Mouse (Mus musculus) MN1 (cell line): ENCODE measurements around the gene Slc30a2.

Experiments used
- DNase-seq: peaks from one replicate; pipeline ENCODE4 v3.0.0-alpha.2; 2016; ENCODE audit warnings: low spot score

Slc30a2 gene

GRCm38 (mm10) chr4:134400206-134400605 is 57.2 kb downstream of the Slc30a2 start:
- no peak for DNase-seq

DNA sequence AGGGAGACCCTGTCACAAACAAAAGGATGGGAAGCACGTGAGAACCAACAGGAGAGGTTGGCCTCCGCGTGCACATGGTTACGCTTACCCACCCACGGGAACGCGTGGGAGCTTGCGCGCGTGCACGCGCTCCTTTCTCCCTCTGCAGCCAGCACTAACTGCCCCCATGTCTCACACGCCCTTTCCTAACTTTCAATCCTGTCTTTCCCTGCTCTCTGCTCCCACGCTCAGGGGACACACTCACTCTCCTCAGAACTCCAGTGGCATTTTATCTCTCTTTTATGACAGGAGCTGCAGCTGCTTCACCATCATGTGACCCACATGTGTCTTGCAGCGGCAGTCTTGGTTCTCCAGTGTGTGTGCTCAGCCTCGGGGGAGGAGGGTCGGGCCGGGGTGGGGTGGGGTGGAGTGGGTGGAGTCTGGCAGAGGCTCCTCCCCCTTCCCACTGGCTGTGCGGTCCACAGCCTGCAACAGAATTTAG is 58.2 kb downstream of the Slc30a2 start:
- no peak for DNase-seq

GRCm38 (mm10) chr4:134401856-134402570 is 59.0 kb downstream of the Slc30a2 start:
- no peak for DNase-seq

- no peak for DNase-seq
Measured at GRCm38 (mm10) chr4:134402571-134403262, 59.7 kb downstream of the Slc30a2 start.

- no peak for DNase-seq
Measured at GRCm38 (mm10) chr4:134403721-134404120, 60.7 kb downstream of the Slc30a2 start.
